Mouse (Mus musculus) ZHBTc4 (cell line): ENCODE results near the gene Snrpb2.

ENCODE experiments used
- DNase-seq: peaks from one replicate; pipeline ENCODE4 v3.0.0-alpha.2; 2011; ENCODE audit warnings: low read depth, low spot score

The Snrpb2 gene

DNA sequence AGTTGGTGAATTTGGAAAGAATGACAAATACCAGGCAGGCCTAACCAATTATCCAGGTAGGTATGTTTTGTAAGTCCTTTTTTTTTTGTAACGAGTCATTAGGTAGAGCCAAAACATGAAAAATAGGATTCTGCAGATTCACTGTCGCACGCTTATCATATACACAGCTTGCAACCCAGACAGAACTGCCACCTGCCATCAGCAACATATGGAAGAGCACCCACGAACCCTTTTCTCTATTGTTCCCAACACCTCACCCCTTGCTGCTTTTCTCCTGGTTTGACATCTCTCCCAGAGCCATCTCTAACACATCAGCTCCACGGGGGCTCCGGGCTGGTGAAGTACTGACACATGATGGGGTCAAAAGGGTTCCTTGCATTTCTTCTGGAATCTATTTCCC lies 31.9 kb downstream of the Snrpb2 start:
- DNase-seq, result no peak

DNA sequence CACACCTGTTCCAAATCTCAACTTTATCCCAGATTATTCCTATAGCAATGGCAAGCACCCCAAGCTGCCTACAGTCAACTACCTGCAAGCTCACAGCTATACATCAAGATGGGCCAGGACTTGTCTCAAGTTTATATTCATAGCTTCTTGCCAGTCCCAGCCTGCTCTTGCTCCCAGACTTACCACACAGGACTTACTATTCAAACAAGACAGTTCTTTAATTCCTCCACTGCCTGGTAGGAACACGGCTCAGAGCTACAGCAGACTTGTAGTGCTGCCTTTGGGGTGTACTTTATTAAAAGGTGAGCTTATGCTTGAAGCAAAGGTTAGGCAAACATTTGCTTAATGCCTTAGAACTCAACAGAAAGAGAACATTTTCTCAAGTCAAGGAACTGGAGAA lies 34.3 kb downstream of the Snrpb2 start:
- DNase-seq, result no peak

DNA sequence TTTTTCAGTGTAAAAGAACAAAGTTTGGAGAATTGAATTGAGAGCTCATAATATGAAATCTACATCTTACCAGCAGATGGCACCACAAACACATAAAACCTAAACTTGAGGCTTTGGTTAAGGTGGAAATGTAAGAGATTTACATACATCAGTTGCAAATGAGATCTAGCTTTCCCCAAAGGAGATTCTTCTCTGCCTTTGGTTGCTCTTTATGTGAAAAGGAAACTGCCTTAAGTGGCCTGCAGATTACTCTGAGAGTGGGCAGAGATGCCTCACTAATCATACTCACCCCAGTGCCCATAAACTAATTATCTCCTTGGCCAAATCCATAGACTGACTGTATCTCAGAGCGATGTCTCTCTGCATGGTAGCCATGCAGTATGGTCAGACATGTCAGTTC lies 51.0 kb downstream of the Snrpb2 start:
- peak; percentile 63 for DNase-seq

DNA sequence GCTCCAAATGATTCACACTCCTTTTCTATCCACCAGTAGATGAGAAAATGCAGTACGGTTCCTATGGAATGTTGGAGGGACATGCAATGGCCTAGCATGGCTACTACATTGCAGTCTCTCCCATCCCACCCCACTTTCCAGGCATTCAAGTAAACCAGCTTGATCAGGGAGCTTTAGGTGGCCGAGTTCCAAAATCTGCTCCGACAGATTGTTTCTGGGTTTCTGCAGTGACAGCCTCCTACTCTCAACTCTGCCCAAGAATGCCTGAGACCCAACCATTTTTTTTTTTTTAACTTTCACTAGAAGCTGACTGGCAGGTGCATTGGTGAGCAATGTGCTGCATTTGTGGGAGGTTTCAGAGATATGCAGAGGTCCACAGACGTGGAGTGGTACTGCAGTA lies 51.9 kb downstream of the Snrpb2 start:
- no peak for DNase-seq

DNA sequence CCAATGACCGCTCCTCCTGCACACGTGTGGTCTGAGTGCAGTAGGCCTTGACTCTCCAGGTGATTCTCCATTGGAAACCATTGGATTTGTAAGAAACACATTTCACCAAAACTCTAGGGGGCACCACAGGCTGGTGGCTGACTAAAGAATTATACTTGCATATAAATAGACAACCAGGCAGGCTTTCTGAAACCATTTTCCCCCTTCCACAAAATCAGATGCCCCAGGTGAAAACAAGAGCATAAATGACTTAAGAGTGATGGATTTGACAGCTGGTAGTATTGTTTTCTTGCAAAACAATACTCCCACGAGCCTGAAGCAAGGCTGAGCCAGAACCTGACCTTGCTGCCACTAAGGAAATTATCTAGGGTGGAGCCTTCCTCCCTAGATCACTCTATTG lies 54.6 kb downstream of the Snrpb2 start:
- DNase-seq, result peak; percentile 91

DNA sequence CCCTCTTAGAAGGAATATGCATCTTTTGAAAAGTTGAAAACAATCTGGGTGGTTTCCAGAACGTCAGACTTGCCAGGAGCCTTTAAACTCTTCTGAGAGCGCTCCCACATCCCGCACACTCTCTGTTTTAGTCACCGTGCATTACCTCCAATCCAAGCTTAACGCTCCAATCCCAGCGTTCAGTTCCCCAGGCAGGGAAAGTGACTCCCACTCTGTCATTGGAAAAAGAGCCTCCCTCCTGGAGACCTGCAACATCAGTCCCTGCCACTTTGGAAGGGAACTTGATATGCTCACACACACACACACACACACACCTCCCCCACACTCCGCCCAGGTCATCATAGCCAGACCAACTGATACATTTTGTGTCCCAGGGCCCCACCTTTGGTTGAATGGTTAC lies 55.4 kb downstream of the Snrpb2 start:
- peak; percentile 69 for DNase-seq
